Comparison of ENCODE assay signal across 21 mouse cellular contexts in the genomic region with DNA sequence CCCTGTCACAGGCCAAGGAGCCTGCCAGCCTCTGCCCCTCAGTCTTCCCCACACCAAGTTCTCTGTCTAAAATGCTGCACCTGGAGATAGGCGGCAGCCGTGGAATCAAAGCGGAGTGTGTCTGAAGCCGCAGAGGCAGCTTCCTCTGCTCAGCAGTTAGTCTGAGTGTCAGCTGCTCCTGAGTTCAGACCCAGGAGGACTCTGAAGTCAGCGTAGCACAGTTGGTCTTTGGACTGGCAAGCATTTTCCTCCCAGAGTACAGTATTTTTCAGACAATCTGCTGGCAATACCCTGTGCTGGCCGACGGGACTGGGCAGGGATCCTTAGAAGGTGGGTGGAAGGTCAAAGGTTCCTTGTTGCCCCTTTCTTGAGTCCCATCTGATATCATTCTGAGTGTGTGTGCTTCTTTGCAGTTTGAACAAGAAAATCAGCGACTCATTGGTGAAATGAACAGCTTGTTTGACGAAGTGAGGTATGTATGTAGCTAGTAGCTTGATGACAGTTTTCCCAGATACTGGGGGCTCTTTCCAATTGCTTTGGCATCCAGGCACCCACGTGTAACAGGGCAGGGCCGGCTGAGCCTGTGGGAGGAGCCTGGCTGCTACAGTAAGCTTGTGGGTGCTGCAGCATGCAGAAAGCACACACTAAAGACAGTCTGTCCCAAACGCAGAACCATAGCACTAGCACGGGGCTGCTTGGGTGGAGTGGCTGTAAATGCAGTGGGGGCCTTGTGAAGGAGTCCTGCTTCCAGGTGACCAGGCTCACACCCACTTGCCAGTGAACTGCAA. TPM values are rescaled to one million over a fixed set of nuclear protein-coding genes. Genes with fewer than 3 reads are reported as not detected.
DNase-seq lines count a peak whose midpoint lies in the region; ATAC-seq and TF ChIP-seq lines count a peak whose summit lies in the region.
"Had no signal": no experiment of that assay in that cellular context is flagged by ENCODE, and none has a peak within 500 bp of the region (broad histone marks: within the 10 kb centered on the region; RNA-seq: fewer than 3 reads in every experiment).

No protein-coding gene starts in this region.

- H3K9ac ChIP-seq in kidney, postnatal 0 days (ENCODE audit: low read depth, low read length) = no peak overlapping the region
- H3K9ac ChIP-seq: heart, embryonic 12.5 days; hindbrain, embryonic 13.5 days; limb, embryonic 13.5 days; liver, embryonic 13.5 days; lung, embryonic 14.5 days; midbrain, embryonic 12.5 days; neural tube, embryonic 13.5 days had no signal

- peak; percentile 83 for ATAC-seq in frontal cortex, adult (ENCODE audit: low TSS enrichment)
- ATAC-seq in kidney, postnatal 0 days (replicated peaks; ENCODE audit: low FRiP score, low read depth) = peak; percentile 59; the same call in 1 of the 2 replicates
- no peak for ATAC-seq in monocyte, adult 5-6 weeks (replicated peaks; ENCODE audit: insufficient number of reproducible peaks, low FRiP score, low TSS enrichment, poor library complexity, severe bottlenecking)

- H3K36me3 ChIP-seq in kidney, postnatal 0 days (ENCODE audit: insufficient read depth, low read length) = peaks cover 8% of the 10 kb centered on the region; the same call in 1 of the 2 replicates

- H3K4me2 ChIP-seq in kidney, postnatal 0 days (ENCODE audit: low read length) = no peak overlapping the region
- H3K4me2 ChIP-seq: heart, embryonic 12.5 days; hindbrain, embryonic 13.5 days; limb, embryonic 13.5 days; liver, embryonic 13.5 days; lung, embryonic 14.5 days; midbrain, embryonic 12.5 days; neural tube, embryonic 13.5 days had no signal

- TF ChIP-seq CTCF in layer of hippocampus, adult 2 months (conservative IDR thresholded peaks at IDR 0.05) = no peak
- no peak for TF ChIP-seq CTCF in kidney, postnatal 0 days (IDR thresholded peaks at IDR 0.05; ENCODE audit: low read depth)

- no peaks in the 10 kb centered on the region for H3K4me1 ChIP-seq in kidney, postnatal 0 days (replicated peaks; ENCODE audit: insufficient read depth, low read length)
- H3K4me1 ChIP-seq: hindbrain, embryonic 13.5 days; limb, embryonic 13.5 days; liver, embryonic 13.5 days; midbrain, embryonic 12.5 days; neural tube, embryonic 13.5 days had no signal

- DNase-seq in frontal cortex, adult 2 months (ENCODE audit: extremely low spot score in 1 of 2, low spot score in 1 of 2) = no peak
- DNase-seq in layer of hippocampus, adult 2 months (ENCODE audit: low spot score in 2 of 2) = peak; percentile 50 to 72
- DNase-seq in layer of hippocampus, adult 9-10 months (ENCODE audit: low spot score) = no peak
- no peak for DNase-seq in kidney, postnatal 0 days (ENCODE audit: low spot score)
- DNase-seq in layer of hippocampus, postnatal 36 days = peak; percentile 48 to 58
- no peak for DNase-seq in lung, postnatal 25 days (ENCODE audit: low spot score)
- DNase-seq: cerebellum, adult 8-10 months; gastrocnemius, adult 2 months; heart, postnatal 14 days; liver, embryonic 13.5 days; lung, embryonic 14.5 days; thymus, postnatal 14 days had no signal

- 79% methylated on average over 13 of the region's 13 CpGs for WGBS in kidney, postnatal 0 days

- no peaks in the 10 kb centered on the region for H3K9me3 ChIP-seq in kidney, postnatal 0 days (replicated peaks; ENCODE audit: low read length)
- H3K9me3 ChIP-seq: hindbrain, embryonic 13.5 days; limb, embryonic 13.5 days; liver, embryonic 13.5 days; midbrain, embryonic 12.5 days; neural tube, embryonic 13.5 days had no signal

- no peak overlapping the region for H3K4me3 ChIP-seq in layer of hippocampus, adult 2 months
- no peak overlapping the region for H3K4me3 ChIP-seq in kidney, postnatal 0 days (replicated peaks; ENCODE audit: low read depth, low read length)
- H3K4me3 ChIP-seq: gastrocnemius, adult 2 months; heart, embryonic 12.5 days; hindbrain, embryonic 13.5 days; limb, embryonic 13.5 days; liver, embryonic 13.5 days; midbrain, embryonic 12.5 days; neural tube, embryonic 13.5 days had no signal

- H3K27ac ChIP-seq in layer of hippocampus, adult 2 months = peak overlapping the region; percentile 64
- no peak overlapping the region for H3K27ac ChIP-seq in kidney, postnatal 0 days
- H3K27ac ChIP-seq: gastrocnemius, adult 2 months; hindbrain, embryonic 13.5 days; limb, embryonic 13.5 days; liver, embryonic 13.5 days; macrophage; midbrain, embryonic 12.5 days; neural tube, embryonic 13.5 days had no signal

- no peaks in the 10 kb centered on the region for H3K27me3 ChIP-seq in kidney, postnatal 0 days (ENCODE audit: insufficient read depth, low read length)
- H3K27me3 ChIP-seq: CH12.LX; heart, embryonic 12.5 days; hindbrain, embryonic 13.5 days; limb, embryonic 13.5 days; liver, embryonic 13.5 days; midbrain, embryonic 12.5 days; neural tube, embryonic 13.5 days had no signal

RNA-seq across cellular contexts. Expression of gene Nsg1, which starts 33.0 kb away (rescaled TPM):
- 342 and 360 TPM in 2 replicates for polyA plus RNA-seq in frontal cortex, adult 2 months (2012; rRNA removed)
- total RNA-seq in layer of hippocampus, adult 2 months (2021) = 100 to 1,000 TPM; 421 to 427 TPM
- polyA plus RNA-seq in kidney, postnatal 0 days (2015; fragmentation: Nextera tagmentation; extraction: Ambion mirVana) = 26.4 and 32.7 TPM in 2 replicates
- 100 to 1,000 TPM; 394 to 463 TPM for total RNA-seq in layer of hippocampus, postnatal 36 days (2021)
- 0.38 TPM in 1 of 3 replicates, not detected in the others for total RNA-seq in monocyte, adult 5-6 weeks (2017)
- polyA plus RNA-seq: macrophage had no signal

Comparison
In these comparisons a context has a peak if more than half of its experiments do, and no peak if none do; other contexts are left out.
1. DNase-seq: peak in layer of hippocampus, adult 2 months (2 of 2) and layer of hippocampus, postnatal 36 days (2 of 2); none in frontal cortex, adult 2 months (0 of 2), layer of hippocampus, adult 9-10 months (single experiment), kidney, postnatal 0 days (single experiment) and lung, postnatal 25 days (single experiment).
2. RNA of gene Nsg1, which starts 33.0 kb away (total RNA-seq): 394 to 463 TPM in layer of hippocampus, postnatal 36 days and 421 to 427 TPM in layer of hippocampus, adult 2 months; 0.38 TPM in monocyte, adult 5-6 weeks; every median in the first group is over 100 times any median in the second.